Mouse (Mus musculus): ENCODE results near the gene Adcyap1r1. TPM values are rescaled to one million over a fixed set of nuclear protein-coding genes. Genes with fewer than 3 reads are reported as not detected.

Adcyap1r1 gene
- polyA plus RNA-seq, 1 experiment from 2014 or later: 34.3 TPM

- H3K27me3 ChIP-seq (ENCODE audit: low read depth, poor library complexity, severe bottlenecking): no peaks in the 10 kb centered on the region
- peaks cover 6% of the 10 kb centered on the region for H3K4me1 ChIP-seq
- H3K27ac ChIP-seq (replicated peaks): no peak overlapping the region; the same call in 1 of the 2 replicates
- no peak for DNase-seq (ENCODE audit: low spot score)
- H3K9me3 ChIP-seq (replicated peaks): peaks cover 8% of the 10 kb centered on the region; the same call in 1 of the 2 replicates
- H3K36me3 ChIP-seq: no peaks in the 10 kb centered on the region
- H3K4me3 ChIP-seq: no peak overlapping the region
- WGBS: 45% methylated on average over 19 of the region's 19 CpGs
These were observed 60.4 kb downstream of the Adcyap1r1 start for GRCm38 (mm10) chr6:55512066-55512703.

GRCm38 (mm10) chr6:55513477-55513876 lies 61.7 kb downstream of the Adcyap1r1 start:
- WGBS: 67% methylated on average over 5 of the region's 5 CpGs
- H3K27ac ChIP-seq (replicated peaks): no peak overlapping the region
- H3K4me1 ChIP-seq: peaks cover 6% of the 10 kb centered on the region
- no peaks in the 10 kb centered on the region for H3K27me3 ChIP-seq (ENCODE audit: low read depth, poor library complexity, severe bottlenecking)
- DNase-seq (ENCODE audit: low spot score): no peak
- H3K36me3 ChIP-seq: no peaks in the 10 kb centered on the region
- H3K4me3 ChIP-seq: no peak overlapping the region
- peaks cover 8% of the 10 kb centered on the region; the same call in 1 of the 2 replicates for H3K9me3 ChIP-seq (replicated peaks)

GRCm38 (mm10) chr6:55519605-55520201 lies 67.9 kb downstream of the Adcyap1r1 start:
- peak overlapping the region; percentile 43 for H3K4me3 ChIP-seq

GRCm38 (mm10) chr6:55520237-55521095 lies 68.7 kb downstream of the Adcyap1r1 start:
- H3K4me1 ChIP-seq: peaks cover 8% of the 10 kb centered on the region
- no peaks in the 10 kb centered on the region for H3K36me3 ChIP-seq
- peak overlapping the region; percentile 69 for H3K27ac ChIP-seq (replicated peaks)
- H3K4me3 ChIP-seq: peak overlapping the region; percentile 43
- H3K27me3 ChIP-seq (ENCODE audit: low read depth, poor library complexity, severe bottlenecking): no peaks in the 10 kb centered on the region
- 46% methylated on average over 11 of the region's 11 CpGs for WGBS
- no peaks in the 10 kb centered on the region for H3K9me3 ChIP-seq (replicated peaks)
- DNase-seq (ENCODE audit: low spot score): peak; percentile 60

More at GRCm38 (mm10) chr6:55519605-55520201, 67.9 kb downstream of the Adcyap1r1 start:
- Histone ChIP-seq H3K36me3 (no peaks in the 10 kb centered on the region), H3K27me3 (ENCODE audit: low read depth, poor library complexity, severe bottlenecking) (no peaks in the 10 kb centered on the region), H3K9me3 (replicated peaks) (peaks cover 7% of the 10 kb centered on the region; the same call in 1 of the 2 replicates), H3K27ac (replicated peaks) (peak overlapping the region; percentile 69), H3K4me1 (peaks cover 8% of the 10 kb centered on the region)
- 18% methylated on average over 11 of the region's 11 CpGs for WGBS
- peak; percentile 88 for DNase-seq (ENCODE audit: low spot score)

GRCm38 (mm10) chr6:55536469-55536868 lies 84.7 kb downstream of the Adcyap1r1 start:
- 98% methylated on average over 2 of the region's 2 CpGs for WGBS
- H3K4me1 ChIP-seq: peaks cover 20% of the 10 kb centered on the region

GRCm38 (mm10) chr6:55539196-55539595 lies 87.4 kb downstream of the Adcyap1r1 start:
- Histone ChIP-seq H3K9me3 (replicated peaks) (no peaks in the 10 kb centered on the region), H3K27ac (replicated peaks) (peak overlapping the region; percentile 55), H3K27me3 (ENCODE audit: low read depth, poor library complexity, severe bottlenecking) (no peaks in the 10 kb centered on the region), H3K36me3 (no peaks in the 10 kb centered on the region), H3K4me1 (peaks cover 20% of the 10 kb centered on the region), H3K4me3 (0 out of 2 replicates have a peak overlapping the region, but pooled peaks have one; percentile 11)
- peak; percentile 44 for DNase-seq (ENCODE audit: low spot score)
- 50% methylated on average over 10 of the region's 10 CpGs for WGBS

More at GRCm38 (mm10) chr6:55536469-55536868, 84.7 kb downstream of the Adcyap1r1 start:
- no peaks in the 10 kb centered on the region for H3K27me3 ChIP-seq (ENCODE audit: low read depth, poor library complexity, severe bottlenecking)
- H3K4me3 ChIP-seq: no peak overlapping the region
- H3K27ac ChIP-seq (replicated peaks): no peak overlapping the region
- 0 out of 2 replicates have a peak, but pooled peaks cover 2% of the 10 kb centered on the region for H3K9me3 ChIP-seq (replicated peaks)
- DNase-seq (ENCODE audit: low spot score): no peak
- H3K36me3 ChIP-seq: no peaks in the 10 kb centered on the region

- 55% methylated on average over 3 of the region's 3 CpGs for WGBS
- DNase-seq (ENCODE audit: low spot score): no peak
- Histone ChIP-seq H3K36me3 (no peaks in the 10 kb centered on the region), H3K9me3 (replicated peaks) (no peaks in the 10 kb centered on the region), H3K4me3 (no peak overlapping the region), H3K27me3 (ENCODE audit: low read depth, poor library complexity, severe bottlenecking) (no peaks in the 10 kb centered on the region), H3K27ac (replicated peaks) (no peak overlapping the region), H3K4me1 (peaks cover 20% of the 10 kb centered on the region)
These were observed 90.6 kb downstream of the Adcyap1r1 start for GRCm38 (mm10) chr6:55542359-55542758.

GRCm38 (mm10) chr6:55543345-55543744 lies 91.6 kb downstream of the Adcyap1r1 start:
- no peaks in the 10 kb centered on the region for H3K9me3 ChIP-seq (replicated peaks)
- H3K4me1 ChIP-seq: peaks cover 17% of the 10 kb centered on the region
- no peak overlapping the region for H3K27ac ChIP-seq (replicated peaks)
- no peaks in the 10 kb centered on the region for H3K36me3 ChIP-seq
- WGBS: 86% methylated on average over 4 of the region's 4 CpGs
- DNase-seq (ENCODE audit: low spot score): no peak
- H3K27me3 ChIP-seq (ENCODE audit: low read depth, poor library complexity, severe bottlenecking): no peaks in the 10 kb centered on the region
- H3K4me3 ChIP-seq: no peak overlapping the region

- H3K4me1 ChIP-seq: no peaks in the 10 kb centered on the region
- no peak overlapping the region for H3K4me3 ChIP-seq
- WGBS: 86% methylated on average over 6 of the region's 6 CpGs
- H3K9me3 ChIP-seq (replicated peaks): peaks cover 4% of the 10 kb centered on the region; the same call in 1 of the 2 replicates
- DNase-seq (ENCODE audit: low spot score): no peak
- no peaks in the 10 kb centered on the region for H3K36me3 ChIP-seq
- no peaks in the 10 kb centered on the region for H3K27me3 ChIP-seq (ENCODE audit: low read depth, poor library complexity, severe bottlenecking)
- H3K27ac ChIP-seq (replicated peaks): no peak overlapping the region
These were observed 97.4 kb downstream of the Adcyap1r1 start for GRCm38 (mm10) chr6:55549211-55549610.

GRCm38 (mm10) chr6:55550926-55551325 lies 99.1 kb downstream of the Adcyap1r1 start:
- H3K9me3 ChIP-seq (replicated peaks): peaks cover 4% of the 10 kb centered on the region; the same call in 1 of the 2 replicates
- no peaks in the 10 kb centered on the region for H3K4me1 ChIP-seq
- H3K27ac ChIP-seq (replicated peaks): no peak overlapping the region; the same call in 1 of the 2 replicates
- H3K27me3 ChIP-seq (ENCODE audit: low read depth, poor library complexity, severe bottlenecking): no peaks in the 10 kb centered on the region
- no peak overlapping the region for H3K4me3 ChIP-seq
- peak; percentile 60 for DNase-seq (ENCODE audit: low spot score)
- WGBS: 47% methylated on average over 13 of the region's 13 CpGs
- H3K36me3 ChIP-seq: no peaks in the 10 kb centered on the region
